Mouse (Mus musculus) left cerebral cortex, postnatal 4 days (tissue): ENCODE results near the gene Cd244a. TPM values are rescaled to one million over a fixed set of nuclear protein-coding genes. Genes with fewer than 3 reads are reported as not detected.

Experiments used
- DNase-seq: peaks from one replicate; pipeline ENCODE4 v3.0.0-alpha.2; 2022
- intact Hi-C: fragments of 180-260 bp; cut with DNase I; formaldehyde crosslinking; loops from one replicate; pipeline ENCODE4 v1.15.1; 2025
- microRNA-seq: library from miRNA; unstranded; fragments of <30 nt; microRNA quantifications from one replicate; pipeline ENCODE4 v1.2.0, GENCODE M21; 2022
- total RNA-seq, 2 experiments: library from RNA; stranded (reverse); gene quantifications; 2 replicates each; pipeline ENCODE4 v1.2.3; 2021

Gene Cd244a
- total RNA-seq, 2 experiments from 2014 or later = 0.08 to 0.22 TPM

GRCm38 (mm10) chr1:171643612-171644011, 84.6 kb downstream of the Cd244a start:
- intact Hi-C loops = no loop called here
- no peak for DNase-seq

- DNase-seq = no peak
- intact Hi-C loops = no loop called here
These were observed 87.5 kb downstream of the Cd244a start for GRCm38 (mm10) chr1:171646429-171646940.

- intact Hi-C loops = no loop called here
- no peak for DNase-seq
These were observed 88.7 kb downstream of the Cd244a start for GRCm38 (mm10) chr1:171647716-171648115.

GRCm38 (mm10) chr1:171648840-171649239, 89.8 kb downstream of the Cd244a start:
- no peak for DNase-seq
- intact Hi-C loops = no loop called here

- no peak for DNase-seq
- intact Hi-C loops = no loop called here
These were observed 93.7 kb downstream of the Cd244a start, which contains the start of gene Slamf7 for GRCm38 (mm10) chr1:171652734-171653133. Gene Slamf7, minus strand, starts transcription at chr1:171653035.

GRCm38 (mm10) chr1:171658561-171658991, 99.6 kb downstream of the Cd244a start:
- intact Hi-C loops = loop anchor here (5.0 kb wide), 1 partner anchor 156 kb away; the partner anchor contains the start of gene Alyref2
- DNase-seq = no peak

Small RNA genes within 50 kb of the gene (microRNA-seq; reads per million reads assigned to microRNA genes)
- not detected for gene Mir7683

Other genes with a start within 250 kb of the Cd244a start
- gene Dedd, start 230.0 kb upstream of the Cd244a start, total RNA-seq = 10 to 100 TPM; 38.4 to 45.9 TPM
- gene Nit1, start 213.5 kb upstream of the Cd244a start, total RNA-seq = 10 to 100 TPM; 35.3 to 36.8 TPM
- 100 to 1,000 TPM; 112 to 125 TPM for gene Pfdn2, start 213.5 kb upstream of the Cd244a start, total RNA-seq
- gene Klhdc9, start 198.4 kb upstream of the Cd244a start, total RNA-seq = 1 to 10 TPM; 4.4 to 4.8 TPM
- 1 to 10 TPM in 1 of 2 experiments, under 1 TPM in 1; 0.88 to 1.2 TPM for gene Nectin4, start 189.1 kb upstream of the Cd244a start, total RNA-seq
- 1 to 10 TPM in 1 of 2 experiments, under 1 TPM in 1; 0.98 to 1.6 TPM for gene Arhgap30, start 170.2 kb upstream of the Cd244a start, total RNA-seq
- gene Usf1, start 147.9 kb upstream of the Cd244a start, total RNA-seq = 100 to 1,000 TPM; 130 to 141 TPM
- 1 to 10 TPM; 2.9 to 5.8 TPM for gene Tstd1, start 140.3 kb upstream of the Cd244a start, total RNA-seq
- gene F11r, start 121.7 kb upstream of the Cd244a start, total RNA-seq = 1 to 10 TPM; 4.9 to 6.2 TPM
- 10 to 100 TPM; 10.5 to 10.9 TPM for gene Alyref2, start 55.7 kb upstream of the Cd244a start, total RNA-seq
- not detected for gene Itln1, start 23.9 kb upstream of the Cd244a start, total RNA-seq
- under 1 TPM in 1 of 2 experiments, not detected in 1; 0.22 TPM for gene Ly9, start 48.2 kb downstream of the Cd244a start, total RNA-seq
- not detected for gene Slamf7, start 93.8 kb downstream of the Cd244a start, total RNA-seq
- under 1 TPM in 1 of 2 experiments, not detected in 1; 0.32 TPM for gene Cd48, start 122.8 kb downstream of the Cd244a start, total RNA-seq
- gene Slamf1, start 207.9 kb downstream of the Cd244a start, total RNA-seq = under 1 TPM in 1 of 2 experiments, not detected in 1; 0.22 TPM